Mouse (Mus musculus): ENCODE results near the gene Prdm8. TPM values are rescaled to one million over a fixed set of nuclear protein-coding genes. Genes with fewer than 3 reads are reported as not detected.

The Prdm8 gene
- total RNA-seq (2021), result 10 to 100 TPM; 35.0 to 36.3 TPM
- long read RNA-seq, experiment 1, full-length matches to known transcripts, result 25 of 47 reads
- long read RNA-seq, experiment 1, partial matches to known transcripts, result 4 of 47 reads
- long read RNA-seq, experiment 1, other reads (novel, unspliced or antisense), result 18 of 47 reads
- long read RNA-seq, experiment 2, full-length matches to known transcripts, result 24 of 37 reads
- long read RNA-seq, experiment 2, partial matches to known transcripts, result 1 of 37 reads
- long read RNA-seq, experiment 2, other reads (novel, unspliced or antisense), result 12 of 37 reads

- intact Hi-C loops (cut with DNase I), result loop anchor here (1.0 to 5.0 kb wide), 2 partner anchors 135 to 1039 kb away; partner anchors contain the start of gene Antxr2
- peak; percentile 90 for TF ChIP-seq CTCF (IDR thresholded peaks at IDR 0.05)
- peak within 1 kb of the TSS; percentile 44; the same call in 1 of the 2 replicates for H3K27ac ChIP-seq
Observed at GRCm38 (mm10) chr5:98167180-98167824, at the start of gene Prdm8. TSS of gene Prdm8 (plus strand) at chr5:98167198.

GRCm38 (mm10) chr5:98127074-98127473 lies 39.9 kb upstream of the Prdm8 start:
- Histone ChIP-seq H3K27ac (no peak overlapping the region), H3K4me3 (no peak overlapping the region)
- no peak for DNase-seq (ENCODE audit: extremely low spot score in 1 of 2, low spot score in 2 of 2)
- TF ChIP-seq CTCF (IDR thresholded peaks at IDR 0.05), result no peak
- intact Hi-C loops (cut with DNase I), result no loop called here

More at GRCm38 (mm10) chr5:98167180-98167824, at the start of gene Prdm8:
- H3K4me3 ChIP-seq, result peak within 1 kb of the TSS; percentile 59
- DNase-seq (ENCODE audit: extremely low spot score in 1 of 2, low spot score in 2 of 2), result peak; percentile 76 to 87

- no peak for TF ChIP-seq CTCF (IDR thresholded peaks at IDR 0.05)
Observed at GRCm38 (mm10) chr5:98138545-98139296, 28.3 kb upstream of the Prdm8 start.

GRCm38 (mm10) chr5:98139297-98139660 lies 27.7 kb upstream of the Prdm8 start:
- DNase-seq (ENCODE audit: extremely low spot score in 1 of 2, low spot score in 2 of 2), result no peak
- TF ChIP-seq CTCF (IDR thresholded peaks at IDR 0.05), result no peak
- Histone ChIP-seq H3K27ac (no peak overlapping the region), H3K4me3 (no peak overlapping the region)
- intact Hi-C loops (cut with DNase I), result no loop called here

More at GRCm38 (mm10) chr5:98138545-98139296, 28.3 kb upstream of the Prdm8 start:
- no peak overlapping the region for H3K27ac ChIP-seq
- no peak for DNase-seq (ENCODE audit: extremely low spot score in 1 of 2, low spot score in 2 of 2)
- intact Hi-C loops (cut with DNase I), result no loop called here
- no peak overlapping the region for H3K4me3 ChIP-seq

- intact Hi-C loops (cut with DNase I), result no loop called here
- no peak overlapping the region for H3K27ac ChIP-seq
- TF ChIP-seq CTCF (IDR thresholded peaks at IDR 0.05), result no peak
- DNase-seq (ENCODE audit: extremely low spot score in 1 of 2, low spot score in 2 of 2), result no peak
- H3K4me3 ChIP-seq, result no peak overlapping the region
Observed at GRCm38 (mm10) chr5:98146895-98147294, 20.1 kb upstream of the Prdm8 start.

GRCm38 (mm10) chr5:98166116-98166515 lies 882 bp upstream of the Prdm8 start:
- H3K4me3 ChIP-seq, result no peak overlapping the region
- no peak for TF ChIP-seq CTCF (IDR thresholded peaks at IDR 0.05)
- intact Hi-C loops (cut with DNase I), result loop anchor here (5.0 kb wide), 1 partner anchor 134 kb away; the partner anchor contains the start of gene Antxr2
- no peak overlapping the region for H3K27ac ChIP-seq
- DNase-seq (ENCODE audit: extremely low spot score in 1 of 2, low spot score in 2 of 2), result no peak

GRCm38 (mm10) chr5:98168356-98169285 lies 1.6 kb downstream of the Prdm8 start:
- Histone ChIP-seq H3K4me3 (peak overlapping the region; percentile 59), H3K27ac (no peak overlapping the region)
- intact Hi-C loops (cut with DNase I), result loop anchor here (5.0 kb wide), 1 partner anchor 136 kb away; the partner anchor contains the start of gene Antxr2
- no peak for TF ChIP-seq CTCF (IDR thresholded peaks at IDR 0.05)
- DNase-seq (ENCODE audit: extremely low spot score in 1 of 2, low spot score in 2 of 2), result no peak

- intact Hi-C loops (cut with DNase I), result loop anchor here (5.0 to 10.0 kb wide), 2 partner anchors 137 to 235 kb away; partner anchors contain the start of gene Antxr2
- DNase-seq (ENCODE audit: extremely low spot score in 1 of 2, low spot score in 2 of 2), result no peak
- no peak for TF ChIP-seq CTCF (IDR thresholded peaks at IDR 0.05)
- H3K27ac ChIP-seq, result no peak overlapping the region
- no peak overlapping the region; the same call in 1 of the 2 replicates for H3K4me3 ChIP-seq
Observed at GRCm38 (mm10) chr5:98169376-98170351, 2.7 kb downstream of the Prdm8 start.

GRCm38 (mm10) chr5:98171651-98172230 lies 4.7 kb downstream of the Prdm8 start:
- intact Hi-C loops (cut with DNase I), result loop anchor here (10.0 kb wide), 1 partner anchor 237 kb away; no protein-coding TSS in a partner anchor
- Histone ChIP-seq H3K4me3 (no peak overlapping the region), H3K27ac (no peak overlapping the region)
- TF ChIP-seq CTCF (IDR thresholded peaks at IDR 0.05), result no peak
- no peak for DNase-seq (ENCODE audit: extremely low spot score in 1 of 2, low spot score in 2 of 2)

Data from left cerebral cortex, adult 2 months (tissue).